Mouse (Mus musculus) stomach, postnatal 0 days (tissue): ENCODE measurements around the gene Zfp296. TPM values are rescaled to one million over a fixed set of nuclear protein-coding genes. Genes with fewer than 3 reads are reported as not detected.

ENCODE experiments used
- ATAC-seq: fragments of 200-750 bp; cut with Nextera tagmentation; 2 replicates; pipeline ENCODE4 v1.8.0; 2017; ENCODE audit not compliant: low FRiP score, low TSS enrichment
- DNase-seq: peaks from one replicate; pipeline ENCODE4 v3.0.0-alpha.2; 2016; ENCODE audit warnings: low spot score
- H3K27ac ChIP-seq: fragments of 300-500 bp; sonication (generic); replicated peaks from 2 replicates; pipeline ENCODE4 v1.5.1; 2014; ENCODE audit warnings: mild to moderate bottlenecking, control low read depth
- H3K27me3 ChIP-seq: fragments of 300-500 bp; sonication (generic); 2 replicates; pipeline ENCODE4 v1.6.1; 2014; ENCODE audit warnings: low read length; ENCODE audit not compliant: control insufficient read depth, insufficient read depth
- H3K36me3 ChIP-seq: fragments of 300-500 bp; sonication (generic); 2 replicates; pipeline ENCODE4 v1.6.1; 2014; ENCODE audit warnings: low read length, mixed read lengths; ENCODE audit not compliant: control insufficient read depth, insufficient read depth
- H3K4me1 ChIP-seq: fragments of 300-500 bp; sonication (generic); replicated peaks from 2 replicates; pipeline ENCODE4 v1.6.1; 2014; ENCODE audit warnings: antibody characterized with exemption; ENCODE audit not compliant: control insufficient read depth, insufficient read depth
- H3K4me2 ChIP-seq: fragments of 300-500 bp; sonication (generic); replicated peaks from 2 replicates; pipeline ENCODE4 v1.6.1; 2014; ENCODE audit warnings: low read depth, mild to moderate bottlenecking, control low read depth, moderate library complexity
- H3K4me3 ChIP-seq: fragments of 300-500 bp; sonication (generic); 2 replicates; pipeline ENCODE4 v1.5.1; 2014; ENCODE audit warnings: low read depth, low read length, control low read depth
- H3K9ac ChIP-seq: fragments of 300-500 bp; sonication (generic); 2 replicates; pipeline ENCODE4 v1.6.1; 2014; ENCODE audit warnings: mild to moderate bottlenecking, low read length, control low read depth, mixed read lengths
- H3K9me3 ChIP-seq: fragments of 300-500 bp; sonication (generic); 2 replicates; pipeline ENCODE4 v1.6.1; 2016; ENCODE audit warnings: low read length; ENCODE audit not compliant: control insufficient read depth
- CTCF ChIP-seq: IDR thresholded peaks from 2 replicates; pipeline ENCODE4 v1.5.1; 2016; ENCODE audit warnings: antibody characterized with exemption, low read depth, mild to moderate bottlenecking, moderate library complexity
- EP300 ChIP-seq: optimal IDR thresholded peaks from 2 replicates; pipeline ENCODE3; 2016; ENCODE audit warnings: antibody characterized with exemption
- WGBS: fragments of 180-500 bp; shearing (Covaris S2); extraction: QIAGEN DNeasy Blood & Tissue Kit; methylation state at CpG from one replicate; pipeline ENCODE4 v1.1.7; 2014; 5-methylcytosine and 5-hydroxymethylcytosine counted together
- polyA plus RNA-seq: library from polyadenylated mRNA; unstranded; fragments of >200 nt; fragmentation: Nextera tagmentation; extraction: Ambion mirVana; gene quantifications from 2 replicates; pipeline ENCODE4 v1.2.1, GENCODE M21; 2015

The Zfp296 gene
- polyA plus RNA-seq, 1 experiment from 2014 or later: 5.0 TPM

- no peaks in the 10 kb centered on the region for H3K9me3 ChIP-seq
- H3K36me3 ChIP-seq: peaks cover 11% of the 10 kb centered on the region
- peak within 1 kb of the TSS; percentile 87 for H3K4me3 ChIP-seq
- peak within 1 kb of the TSS; percentile 68 for H3K9ac ChIP-seq
- WGBS: under 1% methylated on average over 32 of the region's 41 CpGs
- ATAC-seq (peak; percentile 41), DNase-seq (peak; percentile 91)
- H3K4me1 ChIP-seq: no peaks in the 10 kb centered on the region
- H3K27me3 ChIP-seq: no peaks in the 10 kb centered on the region
- H3K4me2 ChIP-seq: peak within 1 kb of the TSS; percentile 98
- TF ChIP-seq EP300 (no peak), CTCF (no peak)
- H3K27ac ChIP-seq: peak within 1 kb of the TSS; percentile 91
Observed at GRCm38 (mm10) chr7:19629361-19629734, 52.3 kb downstream of the Zfp296 start, which contains the start of gene Relb. Relb (minus strand) TSS chr7:19629438.

Other genes with a start within 250 kb of the Zfp296 start
- gene Ercc1, start 232.5 kb upstream of the Zfp296 start, polyA plus RNA-seq: 32.8 and 36.9 TPM in 2 replicates
- gene Cd3eap, start 217.8 kb upstream of the Zfp296 start, polyA plus RNA-seq: 13.4 and 13.6 TPM in 2 replicates
- gene Ppp1r13l, start 217.5 kb upstream of the Zfp296 start, polyA plus RNA-seq: 10.3 and 12.2 TPM in 2 replicates
- 6.0 and 6.4 TPM in 2 replicates for gene Ercc2, start 195.3 kb upstream of the Zfp296 start, polyA plus RNA-seq
- gene Klc3, start 173.2 kb upstream of the Zfp296 start, polyA plus RNA-seq: 24.3 and 26.5 TPM in 2 replicates
- 42.1 and 43.6 TPM in 2 replicates for gene Ckm, start 172.5 kb upstream of the Zfp296 start, polyA plus RNA-seq
- gene Mark4, start 118.5 kb upstream of the Zfp296 start, polyA plus RNA-seq: 5.2 and 5.3 TPM in 2 replicates
- gene Exoc3l2, start 114.0 kb upstream of the Zfp296 start, polyA plus RNA-seq: 0.97 and 1.1 TPM in 2 replicates
- 3.2 and 3.7 TPM in 2 replicates for gene Bloc1s3, start 68.9 kb upstream of the Zfp296 start, polyA plus RNA-seq
- 113 and 123 TPM in 2 replicates for gene Trappc6a, start 68.9 kb upstream of the Zfp296 start, polyA plus RNA-seq
- gene Nkpd1, start 59.4 kb upstream of the Zfp296 start, polyA plus RNA-seq: 30.8 and 33.0 TPM in 2 replicates
- gene Ppp1r37, start 14.2 kb upstream of the Zfp296 start, polyA plus RNA-seq: 16.5 and 21.2 TPM in 2 replicates
- gene Gemin7, start 308 bp downstream of the Zfp296 start, polyA plus RNA-seq: 108 and 114 TPM in 2 replicates
- gene Clasrp, start 27.2 kb downstream of the Zfp296 start, polyA plus RNA-seq: 19.0 and 21.5 TPM in 2 replicates
- gene Relb, start 52.2 kb downstream of the Zfp296 start, polyA plus RNA-seq: 7.3 and 8.7 TPM in 2 replicates
- gene Clptm1, start 87.7 kb downstream of the Zfp296 start, polyA plus RNA-seq: 55.0 and 65.1 TPM in 2 replicates
- gene Apoc2, start 100.7 kb downstream of the Zfp296 start, polyA plus RNA-seq: 8.7 and 10.7 TPM in 2 replicates
- not detected in 2 replicates for gene Gm44805, start 104.1 kb downstream of the Zfp296 start, polyA plus RNA-seq
- 2.8 and 6.1 TPM in 2 replicates for gene Apoc4, start 104.2 kb downstream of the Zfp296 start, polyA plus RNA-seq
- 79.6 and 88.4 TPM in 2 replicates for gene Apoc1, start 115.4 kb downstream of the Zfp296 start, polyA plus RNA-seq
- 383 and 436 TPM in 2 replicates for gene Apoe, start 121.9 kb downstream of the Zfp296 start, polyA plus RNA-seq
- gene Tomm40, start 138.2 kb downstream of the Zfp296 start, polyA plus RNA-seq: 98.0 and 105 TPM in 2 replicates
- 82.2 and 83.8 TPM in 2 replicates for gene Nectin2, start 173.2 kb downstream of the Zfp296 start, polyA plus RNA-seq
- gene Bcam, start 193.7 kb downstream of the Zfp296 start, polyA plus RNA-seq: 87.5 and 103 TPM in 2 replicates
- 44.4 and 48.5 TPM in 2 replicates for gene Cblc, start 219.5 kb downstream of the Zfp296 start, polyA plus RNA-seq
- gene Bcl3, start 245.5 kb downstream of the Zfp296 start, polyA plus RNA-seq: 8.9 and 9.1 TPM in 2 replicates